Mouse (Mus musculus) midbrain, embryonic 14.5 days (tissue): ENCODE data around the gene Mecom. TPM values are rescaled to one million over a fixed set of nuclear protein-coding genes. Genes with fewer than 3 reads are reported as not detected.

Experiments
- ATAC-seq: fragments of 200-750 bp; cut with Nextera tagmentation; 2 replicates; pipeline ENCODE4 v1.8.0; 2017; ENCODE audit warnings: moderate number of reproducible peaks, moderate library complexity; ENCODE audit not compliant: low FRiP score, low TSS enrichment
- DNase-seq: peaks from one replicate; pipeline ENCODE4 v3.0.0-alpha.2; 2015
- H3K27ac ChIP-seq: fragments of 300-500 bp; sonication (generic); replicated peaks from 2 replicates; pipeline ENCODE4 v1.5.1; 2014; ENCODE audit warnings: mild to moderate bottlenecking, low read depth, low read length, moderate library complexity
- H3K27me3 ChIP-seq: fragments of 300-500 bp; sonication (generic); 2 replicates; pipeline ENCODE4 v1.6.1; 2014; ENCODE audit warnings: low read length, control low read depth, mixed read lengths; ENCODE audit not compliant: control insufficient read depth, insufficient read depth
- H3K36me3 ChIP-seq: fragments of 300-500 bp; sonication (generic); 2 replicates; pipeline ENCODE4 v1.6.1; 2014; ENCODE audit warnings: low read length, control low read depth; ENCODE audit not compliant: control insufficient read depth, insufficient read depth
- H3K4me1 ChIP-seq: fragments of 300-500 bp; sonication (generic); 2 replicates; pipeline ENCODE4 v1.6.1; 2014; ENCODE audit warnings: mild to moderate bottlenecking, antibody characterized with exemption, low read length, control low read depth; ENCODE audit not compliant: control insufficient read depth, insufficient read depth
- H3K4me2 ChIP-seq: fragments of 300-500 bp; sonication (generic); 2 replicates; pipeline ENCODE4 v1.6.1; 2014; ENCODE audit warnings: mild to moderate bottlenecking, low read length, moderate library complexity
- H3K4me3 ChIP-seq: fragments of 300-500 bp; sonication (generic); replicated peaks from 2 replicates; pipeline ENCODE4 v1.5.1; 2014; ENCODE audit warnings: low read depth, low read length
- H3K9ac ChIP-seq: fragments of 300-500 bp; sonication (generic); replicated peaks from 2 replicates; pipeline ENCODE4 v1.6.1; 2014; ENCODE audit warnings: mild to moderate bottlenecking, low read length, moderate library complexity
- H3K9me3 ChIP-seq: fragments of 300-500 bp; sonication (generic); 2 replicates; pipeline ENCODE4 v1.6.1; 2016; ENCODE audit warnings: low read length, control low read depth, mixed read lengths; ENCODE audit not compliant: control insufficient read depth
- WGBS: fragments of 180-500 bp; shearing (Covaris S2); extraction: QIAGEN DNeasy Blood & Tissue Kit; methylation state at CpG from one replicate; pipeline ENCODE4 v1.1.7; 2014; 5-methylcytosine and 5-hydroxymethylcytosine counted together
- polyA plus RNA-seq: library from polyadenylated mRNA; unstranded; fragments of >200 nt; fragmentation: Nextera tagmentation; extraction: Ambion mirVana; gene quantifications from 2 replicates; pipeline ENCODE4 v1.2.1, GENCODE M21; 2014

The Mecom gene
- polyA plus RNA-seq, 1 experiment from 2014 or later, result 10.1 TPM

DNA sequence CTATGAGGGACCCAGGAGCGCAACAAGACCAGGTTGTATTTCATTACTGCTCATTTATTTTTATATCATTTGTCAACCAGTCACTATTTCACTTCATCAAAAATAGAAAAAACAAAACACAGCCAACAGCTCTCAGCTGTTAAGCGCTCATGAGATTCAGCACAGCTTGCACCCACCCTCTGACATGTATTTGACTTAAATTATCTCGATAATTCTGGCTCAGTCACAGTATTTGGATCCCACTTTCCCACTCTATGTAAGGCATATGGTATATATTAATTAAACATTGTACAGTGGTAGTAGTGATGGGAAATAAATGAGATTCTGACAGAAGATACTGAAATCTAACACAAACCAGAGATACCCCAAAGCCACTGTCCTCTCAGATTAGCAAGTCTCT lies 83.3 kb downstream of the Mecom start:
- no peak for ATAC-seq
- DNase-seq, result no peak
- 96% methylated on average over 3 of the region's 3 CpGs for whole genome bisulfite sequencing
- H3K4me1 ChIP-seq, result no peaks in the 10 kb centered on the region
- no peak overlapping the region for H3K4me2 ChIP-seq
- no peak overlapping the region for H3K9ac ChIP-seq
- H3K4me3 ChIP-seq, result no peak overlapping the region
- H3K9me3 ChIP-seq, result no peaks in the 10 kb centered on the region
- no peaks in the 10 kb centered on the region for H3K27me3 ChIP-seq
- H3K27ac ChIP-seq, result no peak overlapping the region
- no peaks in the 10 kb centered on the region for H3K36me3 ChIP-seq

DNA sequence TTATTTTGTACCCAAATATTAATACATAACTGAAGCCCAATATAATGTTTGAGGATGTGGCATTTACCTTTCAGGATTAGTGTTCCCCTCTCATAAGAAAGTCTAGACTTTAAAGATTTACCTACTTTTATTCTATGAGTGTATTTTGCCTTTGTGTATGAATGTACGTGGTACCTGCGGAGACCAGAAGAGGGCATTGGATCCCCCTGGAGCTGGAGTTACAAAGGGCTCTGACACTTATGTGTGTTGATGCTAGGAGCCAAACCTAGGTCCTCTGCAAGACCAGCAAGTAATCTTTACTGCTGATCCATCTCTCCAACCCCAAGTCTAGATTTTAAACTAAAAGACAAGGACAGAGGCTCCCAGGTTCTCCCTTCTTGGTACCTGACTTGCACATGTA lies 86.0 kb downstream of the Mecom start:
- DNase-seq (no peak), ATAC-seq (no peak)
- Histone ChIP-seq H3K27ac (no peak overlapping the region), H3K4me2 (no peak overlapping the region), H3K36me3 (no peaks in the 10 kb centered on the region), H3K9me3 (no peaks in the 10 kb centered on the region), H3K9ac (no peak overlapping the region), H3K4me3 (no peak overlapping the region), H3K4me1 (no peaks in the 10 kb centered on the region), H3K27me3 (no peaks in the 10 kb centered on the region)
- 92% methylated on average over 2 of the region's 2 CpGs for WGBS

DNA sequence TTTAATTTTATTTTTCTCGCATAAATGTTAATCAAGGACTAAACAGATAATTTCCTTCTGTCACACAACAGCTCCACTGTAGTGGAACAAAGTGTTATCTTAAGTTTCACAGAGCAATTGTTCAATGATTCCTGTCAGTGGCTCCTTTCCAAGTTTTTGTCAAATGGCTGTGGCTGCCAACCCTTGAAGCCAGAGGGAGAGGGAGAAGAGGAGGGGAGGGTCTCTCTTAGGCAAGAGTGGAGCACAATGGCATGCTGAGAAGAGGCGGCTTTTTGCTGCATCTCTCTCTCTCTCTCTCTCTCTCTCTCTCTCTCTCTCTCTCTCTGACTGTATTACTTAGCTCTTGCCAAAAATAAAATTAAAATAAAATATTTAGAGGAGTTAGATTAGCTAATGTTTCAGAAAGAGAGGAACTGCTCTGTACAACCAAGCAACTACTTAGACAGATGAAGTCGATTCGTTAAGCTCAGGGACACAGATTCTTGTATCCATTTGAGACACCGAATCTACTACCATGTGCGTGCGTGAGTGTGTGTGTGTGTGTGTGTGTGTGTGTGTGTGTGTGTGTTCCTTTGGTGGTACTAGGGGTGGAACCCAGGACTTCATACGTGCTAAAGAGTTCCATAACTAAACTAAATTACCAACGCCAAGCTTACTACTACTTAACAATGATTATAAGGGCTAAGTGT lies 86.8 kb downstream of the Mecom start:
- Histone ChIP-seq H3K9ac (no peak overlapping the region), H3K4me3 (no peak overlapping the region), H3K27me3 (no peaks in the 10 kb centered on the region), H3K4me1 (no peaks in the 10 kb centered on the region), H3K9me3 (no peaks in the 10 kb centered on the region), H3K4me2 (no peak overlapping the region), H3K36me3 (no peaks in the 10 kb centered on the region), H3K27ac (no peak overlapping the region)
- ATAC-seq, result no peak
- 71% methylated on average over 9 of the region's 9 CpGs for WGBS
- peak; percentile 74 for DNase-seq

DNA sequence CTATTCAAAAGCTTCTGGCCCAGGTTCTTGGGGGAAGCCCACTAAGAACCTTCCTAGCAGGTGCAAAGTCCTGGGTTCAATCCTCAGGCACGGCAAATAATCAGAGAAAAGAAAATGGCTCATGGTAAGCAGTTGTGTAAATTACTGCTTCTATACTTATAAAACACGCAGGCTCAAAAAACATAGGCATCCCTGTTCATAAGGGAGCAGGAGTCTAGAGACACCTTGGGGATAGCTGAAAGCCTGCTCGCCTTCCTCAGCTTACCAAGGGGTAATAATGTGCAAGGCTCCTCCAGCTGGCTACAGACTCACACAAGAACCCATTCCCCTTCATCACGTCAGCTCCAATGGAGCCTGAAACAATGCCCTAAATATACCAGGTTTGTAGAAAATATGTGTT lies 88.2 kb downstream of the Mecom start:
- ATAC-seq (no peak), DNase-seq (no peak)
- Histone ChIP-seq H3K9ac (no peak overlapping the region), H3K9me3 (no peaks in the 10 kb centered on the region), H3K36me3 (no peaks in the 10 kb centered on the region), H3K4me2 (no peak overlapping the region), H3K4me1 (no peaks in the 10 kb centered on the region), H3K4me3 (no peak overlapping the region), H3K27ac (no peak overlapping the region), H3K27me3 (no peaks in the 10 kb centered on the region)
- WGBS, result 94% methylated on average over 4 of the region's 4 CpGs

DNA sequence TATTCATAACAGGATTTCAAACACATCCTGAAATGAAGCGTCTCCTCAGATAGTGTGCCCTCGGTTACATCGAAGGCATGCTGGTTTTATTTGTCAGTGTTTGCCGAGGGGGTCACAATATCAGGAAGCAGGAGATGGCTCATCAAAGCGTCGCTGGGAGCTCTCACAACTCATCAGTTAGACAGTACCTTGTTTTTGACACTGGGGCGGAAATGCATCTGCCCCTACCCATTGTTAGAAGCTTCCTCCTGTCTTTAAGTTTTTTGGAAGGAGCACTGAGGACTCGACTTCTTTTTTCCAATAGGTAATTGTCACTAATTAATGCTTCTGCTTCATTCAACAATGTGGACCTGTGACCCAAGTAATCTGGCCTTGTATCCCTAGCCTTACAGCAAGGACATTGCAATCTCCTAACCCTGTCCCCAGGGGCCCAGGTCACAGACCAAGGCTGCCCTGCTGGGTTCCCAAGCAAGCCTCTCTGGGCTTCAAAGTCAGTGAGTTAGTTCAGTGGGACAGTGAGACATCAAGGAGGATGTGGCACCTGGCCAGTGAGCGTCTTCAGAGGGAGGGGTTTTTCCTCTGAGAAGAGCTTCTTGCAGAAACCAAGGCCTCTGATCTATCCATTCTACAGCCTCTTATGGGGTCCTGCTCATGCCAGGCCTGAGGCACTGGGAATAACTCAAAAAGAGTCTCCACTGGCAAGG lies 89.7 kb downstream of the Mecom start:
- ATAC-seq (no peak), DNase-seq (no peak)
- no peak overlapping the region for H3K4me3 ChIP-seq
- H3K4me1 ChIP-seq, result no peaks in the 10 kb centered on the region
- H3K9me3 ChIP-seq, result no peaks in the 10 kb centered on the region
- no peaks in the 10 kb centered on the region for H3K27me3 ChIP-seq
- no peaks in the 10 kb centered on the region for H3K36me3 ChIP-seq
- no peak overlapping the region for H3K4me2 ChIP-seq
- H3K27ac ChIP-seq, result no peak overlapping the region
- H3K9ac ChIP-seq, result no peak overlapping the region
- 68% methylated on average over 9 of the region's 9 CpGs for WGBS

DNA sequence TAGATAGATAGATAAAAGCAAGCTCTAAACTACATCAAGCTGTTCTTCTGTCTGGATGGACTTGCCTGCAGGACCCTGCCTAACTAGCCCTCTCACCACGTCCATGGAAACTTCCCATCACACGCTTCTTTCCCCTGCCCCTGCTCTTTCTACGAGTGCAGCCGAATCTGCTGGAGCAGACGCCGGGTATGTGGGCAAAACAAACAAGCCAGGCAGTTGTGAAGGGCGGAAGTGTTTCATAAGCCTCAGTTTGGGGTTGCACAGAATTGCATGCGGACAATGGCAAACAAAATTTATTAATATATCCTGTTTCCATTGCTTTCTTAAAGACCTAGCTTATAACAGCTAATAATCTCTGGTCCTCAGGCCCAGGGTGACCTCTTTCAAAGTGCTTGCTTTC lies 91.9 kb downstream of the Mecom start:
- no peak overlapping the region for H3K9ac ChIP-seq
- H3K27ac ChIP-seq, result no peak overlapping the region
- WGBS, result 79% methylated on average over 8 of the region's 8 CpGs
- ATAC-seq (no peak), DNase-seq (no peak)
- no peaks in the 10 kb centered on the region for H3K36me3 ChIP-seq
- H3K4me2 ChIP-seq, result no peak overlapping the region
- no peaks in the 10 kb centered on the region for H3K9me3 ChIP-seq
- H3K4me1 ChIP-seq, result no peaks in the 10 kb centered on the region
- H3K27me3 ChIP-seq, result no peaks in the 10 kb centered on the region
- H3K4me3 ChIP-seq, result no peak overlapping the region

DNA sequence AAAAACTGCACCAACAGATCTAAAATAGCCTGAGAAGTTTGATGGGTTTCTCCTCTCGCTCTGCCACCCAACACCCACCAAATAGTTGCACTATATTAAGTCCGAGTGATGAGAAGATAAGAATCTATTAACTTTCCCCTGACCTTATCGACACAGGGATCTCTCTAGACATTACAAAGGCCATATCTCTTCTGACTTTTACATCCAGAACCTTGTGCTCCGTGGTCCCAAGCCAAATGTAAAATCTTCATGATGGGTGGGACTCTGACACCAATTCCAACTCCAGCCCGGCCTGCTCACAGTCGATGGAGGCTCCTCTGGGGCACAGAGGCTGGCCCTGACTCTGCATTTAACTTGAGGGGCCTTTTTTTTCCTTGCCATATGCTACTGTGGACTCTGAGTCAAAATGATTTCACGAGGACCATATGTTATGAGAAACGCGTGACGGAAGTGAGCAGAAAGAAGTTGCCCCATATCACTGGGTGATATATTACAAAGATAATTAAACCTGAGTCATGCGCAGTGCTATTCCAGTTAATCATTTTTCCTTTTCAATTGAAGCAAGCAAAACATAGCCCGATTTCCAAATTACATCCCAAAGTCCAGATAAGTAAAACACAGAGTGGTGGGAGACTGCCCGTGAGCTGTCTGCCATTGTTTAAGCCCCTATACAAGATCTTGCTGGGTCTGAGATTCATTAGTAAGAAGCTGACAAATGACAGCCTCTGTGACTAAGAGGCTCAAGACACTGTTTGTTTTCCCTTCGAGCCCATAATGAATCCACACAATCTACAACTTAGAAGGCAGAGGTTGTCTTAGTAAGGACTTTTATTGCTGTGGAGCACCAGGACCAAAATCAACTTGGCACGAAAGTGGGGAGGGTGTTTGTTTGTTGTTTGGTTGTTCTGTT lies 94.0 kb downstream of the Mecom start:
- H3K27ac ChIP-seq, result no peak overlapping the region
- H3K4me3 ChIP-seq, result no peak overlapping the region
- H3K27me3 ChIP-seq, result no peaks in the 10 kb centered on the region
- no peaks in the 10 kb centered on the region for H3K9me3 ChIP-seq
- H3K36me3 ChIP-seq, result no peaks in the 10 kb centered on the region
- DNase-seq (no peak), ATAC-seq (no peak)
- H3K4me1 ChIP-seq, result no peaks in the 10 kb centered on the region
- H3K9ac ChIP-seq, result no peak overlapping the region
- no peak overlapping the region for H3K4me2 ChIP-seq
- WGBS, result 60% methylated on average over 15 of the region's 15 CpGs

DNA sequence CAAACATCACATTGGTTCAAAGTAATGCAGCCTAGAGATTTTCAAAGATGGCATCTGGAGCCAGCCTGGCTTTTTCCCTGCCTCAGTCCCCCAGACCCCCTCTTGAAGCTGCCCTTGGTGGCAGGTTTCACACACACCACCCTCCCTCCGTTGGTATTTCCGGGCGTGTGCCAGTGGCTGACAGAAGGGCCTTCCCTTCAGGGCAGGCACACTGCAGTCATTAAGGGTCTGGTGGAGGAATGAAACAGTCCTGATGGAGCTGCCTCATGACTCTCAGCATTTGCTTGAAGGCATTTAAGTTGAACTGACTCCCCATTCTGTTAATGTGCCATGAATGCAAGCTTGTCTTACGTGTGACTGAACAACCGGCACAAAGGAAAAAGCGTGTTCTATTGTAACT lies 94.8 kb downstream of the Mecom start:
- no peak overlapping the region for H3K4me2 ChIP-seq
- no peaks in the 10 kb centered on the region for H3K4me1 ChIP-seq
- no peak for ATAC-seq
- no peak for DNase-seq
- no peaks in the 10 kb centered on the region for H3K27me3 ChIP-seq
- no peak overlapping the region for H3K4me3 ChIP-seq
- no peak overlapping the region for H3K9ac ChIP-seq
- H3K36me3 ChIP-seq, result no peaks in the 10 kb centered on the region
- WGBS, result 76% methylated on average over 6 of the region's 6 CpGs
- H3K27ac ChIP-seq, result no peak overlapping the region
- no peaks in the 10 kb centered on the region for H3K9me3 ChIP-seq
